Mouse (Mus musculus): ENCODE results near the gene Mtif3. TPM values are rescaled to one million over a fixed set of nuclear protein-coding genes. Genes with fewer than 3 reads are reported as not detected.

Mtif3 gene
- polyA plus RNA-seq, 1 experiment from 2014 or later = 26.8 TPM

GRCm38 (mm10) chr5:146907533-146907932, 56.1 kb downstream of the Mtif3 start:
- 46% methylated on average over 5 of the region's 5 CpGs for WGBS
- no peak overlapping the region for H3K4me2 ChIP-seq (replicated peaks)
- H3K9me3 ChIP-seq = no peaks in the 10 kb centered on the region
- H3K4me3 ChIP-seq = no peak overlapping the region
- no peak for ATAC-seq (ENCODE audit: low FRiP score, low read depth)
- no peak overlapping the region for H3K9ac ChIP-seq
- H3K27ac ChIP-seq = no peak overlapping the region
- no peaks in the 10 kb centered on the region for H3K4me1 ChIP-seq
- no peaks in the 10 kb centered on the region for H3K36me3 ChIP-seq
- no peaks in the 10 kb centered on the region; the same call in 1 of the 2 replicates for H3K27me3 ChIP-seq (replicated peaks)

- H3K9ac ChIP-seq = no peak overlapping the region
- no peak; the same call in 1 of the 2 replicates for ATAC-seq (ENCODE audit: low FRiP score, low read depth)
- no peaks in the 10 kb centered on the region for H3K27me3 ChIP-seq (replicated peaks)
- H3K4me2 ChIP-seq (replicated peaks) = peak overlapping the region; percentile 42
- H3K9me3 ChIP-seq = no peaks in the 10 kb centered on the region
- H3K36me3 ChIP-seq = no peaks in the 10 kb centered on the region
- H3K4me1 ChIP-seq = no peaks in the 10 kb centered on the region
- H3K27ac ChIP-seq = no peak overlapping the region
- no peak overlapping the region for H3K4me3 ChIP-seq
- WGBS = 27% methylated on average over 14 of the region's 14 CpGs
Measured at GRCm38 (mm10) chr5:146905486-146906172, 58.0 kb downstream of the Mtif3 start.

GRCm38 (mm10) chr5:146904404-146904803, 59.2 kb downstream of the Mtif3 start:
- Histone ChIP-seq H3K9ac (no peak overlapping the region), H3K27ac (no peak overlapping the region), H3K9me3 (no peaks in the 10 kb centered on the region), H3K27me3 (replicated peaks) (no peaks in the 10 kb centered on the region), H3K4me2 (replicated peaks) (no peak overlapping the region), H3K4me3 (no peak overlapping the region), H3K36me3 (no peaks in the 10 kb centered on the region), H3K4me1 (no peaks in the 10 kb centered on the region)
- ATAC-seq (ENCODE audit: low FRiP score, low read depth) = peak; percentile 48; the same call in 1 of the 2 replicates
- 41% methylated on average over 8 of the region's 8 CpGs for WGBS

Other genes starting within 250 kb of the Mtif3 start
- gene Usp12, start 168.8 kb downstream of the Mtif3 start, polyA plus RNA-seq (2016; fragmentation: Nextera tagmentation; extraction: Ambion mirVana) = 21.4 and 24.2 TPM in 2 replicates
- gene Rpl21, start 130.9 kb downstream of the Mtif3 start, polyA plus RNA-seq (2016; fragmentation: Nextera tagmentation; extraction: Ambion mirVana) = 415 and 416 TPM in 2 replicates
- gene Rasl11a, start 118.7 kb downstream of the Mtif3 start, polyA plus RNA-seq (2016; fragmentation: Nextera tagmentation; extraction: Ambion mirVana) = 22.4 and 23.4 TPM in 2 replicates
- gene Gtf3a, start 15.1 kb downstream of the Mtif3 start, polyA plus RNA-seq (2016; fragmentation: Nextera tagmentation; extraction: Ambion mirVana) = 92.8 and 98.4 TPM in 2 replicates
- 7.2 and 9.0 TPM in 2 replicates for gene Lnx2, start 112.8 kb upstream of the Mtif3 start, polyA plus RNA-seq (2016; fragmentation: Nextera tagmentation; extraction: Ambion mirVana)
- 94.5 and 102 TPM in 2 replicates for gene Polr1d, start 113.2 kb upstream of the Mtif3 start, polyA plus RNA-seq (2016; fragmentation: Nextera tagmentation; extraction: Ambion mirVana)
- 15.7 and 18.1 TPM in 2 replicates for gene Gsx1, start 224.9 kb upstream of the Mtif3 start, polyA plus RNA-seq (2016; fragmentation: Nextera tagmentation; extraction: Ambion mirVana)

All from neural tube, embryonic 12.5 days (tissue).